Mouse (Mus musculus): ENCODE measurements around the gene Prom2.

DNA sequence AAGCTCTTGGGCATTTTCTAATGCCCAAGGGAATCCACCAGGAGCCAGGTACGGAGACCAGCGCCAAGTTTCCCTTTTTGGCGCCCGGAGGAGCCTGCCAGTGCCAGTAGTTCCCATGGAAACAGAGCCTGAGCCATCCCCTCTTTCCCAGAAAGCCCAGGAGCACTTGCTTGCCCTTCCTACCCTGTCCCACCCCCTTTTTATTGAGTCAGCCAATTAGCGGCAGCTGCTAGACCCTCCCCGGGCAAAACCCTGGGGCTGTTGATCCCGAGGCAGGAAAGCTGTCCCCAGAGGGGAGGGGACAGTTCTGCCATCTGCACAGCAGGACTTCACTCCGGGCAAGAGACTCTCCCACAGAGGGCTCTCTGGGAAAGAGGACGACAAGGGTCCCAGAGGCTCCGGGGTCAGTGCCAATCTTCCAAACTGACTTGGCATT, 19.2 kb downstream of the Prom2 start, which contains the start of gene Kcnip3:
- TF ChIP-seq CTCF (IDR thresholded peaks at IDR 0.05; ENCODE audit: extremely low read depth, insufficient read depth, low read length) (no peak), POLR2A (IDR thresholded peaks at IDR 0.05; ENCODE audit: extremely low read depth, insufficient read depth, low read length) (no peak)

All from cortical plate, adult 2 months (tissue).